Mouse (Mus musculus): Measurements from ENCODE around the gene Ptk6. TPM values are rescaled to one million over a fixed set of nuclear protein-coding genes. Genes with fewer than 3 reads are reported as not detected.

Ptk6 gene
- total RNA-seq, 1 experiment: 0.22 TPM

- H3K4me1 ChIP-seq (ENCODE audit: control insufficient read depth in 2 of 2, insufficient read depth in 2 of 2, low read length in 2 of 2, poor library complexity in 1 of 2): peaks cover 2 to 4% of the 10 kb centered on the region in 2 experiments; a peak in 2 of 4 replicates
- peak overlapping the region; percentile 88; the same call in 1 of the 2 replicates for H3K27ac ChIP-seq (ENCODE audit: insufficient read depth, low read depth, low read length, poor library complexity, severe bottlenecking)
- TF ChIP-seq HCFC1 (IDR thresholded peaks at IDR 0.05; ENCODE audit: borderline replicate concordance, insufficient read depth, low read length): no peak
- TF ChIP-seq CHD2 (IDR thresholded peaks at IDR 0.05; ENCODE audit: low read depth, low read length): no peak
- no peak for TF ChIP-seq ZNF384 (IDR thresholded peaks at IDR 0.05; ENCODE audit: low read depth, low read length)
- TF ChIP-seq ZC3H11A (IDR thresholded peaks at IDR 0.05; ENCODE audit: borderline replicate concordance, low read depth, low read length): no peak
- no peak for TF ChIP-seq MAFK (IDR thresholded peaks at IDR 0.05; ENCODE audit: insufficient read depth, low read depth, low read length)
- no peak for DNase-seq (ENCODE audit: low read depth, low spot score)
- in situ Hi-C loops (cut with MboI; ENCODE audit: low sequenced_read_pairs in 2 of 2, unreplicated experiment in 2 of 2): no loop called here
- peaks cover 6% of the 10 kb centered on the region; the same call in 1 of the 2 replicates for H3K36me3 ChIP-seq (ENCODE audit: control insufficient read depth, insufficient read depth, low read length, poor library complexity, severe bottlenecking)
- H3K9me3 ChIP-seq (ENCODE audit: control insufficient read depth, insufficient read depth, low read depth, low read length): no peaks in the 10 kb centered on the region
- peak overlapping the region; percentile 38; the same call in 1 of the 2 replicates for H3K9ac ChIP-seq (ENCODE audit: insufficient read depth, low read depth, low read length, poor library complexity, severe bottlenecking)
- peak overlapping the region in 1 of 2 experiments; percentile 32; a peak in 1 of 4 replicates for H3K4me3 ChIP-seq (ENCODE audit: insufficient read depth in 1 of 2, low read depth in 1 of 2, low read length in 2 of 2, poor library complexity in 1 of 2, severe bottlenecking in 1 of 2)
Measured at GRCm38 (mm10) chr2:181189321-181189720, 13.3 kb downstream of the Ptk6 start.

- peak overlapping the region; percentile 56; the same call in 1 of the 2 replicates for H3K9ac ChIP-seq (ENCODE audit: insufficient read depth, low read depth, low read length, poor library complexity, severe bottlenecking)
- H3K4me1 ChIP-seq (ENCODE audit: control insufficient read depth in 2 of 2, insufficient read depth in 2 of 2, low read length in 2 of 2, poor library complexity in 1 of 2): peaks cover 2 to 4% of the 10 kb centered on the region in 2 experiments; a peak in 2 of 4 replicates
- peak overlapping the region; percentile 88 for H3K27ac ChIP-seq (ENCODE audit: insufficient read depth, low read depth, low read length, poor library complexity, severe bottlenecking)
- DNase-seq (ENCODE audit: low read depth, low spot score): peak; percentile 79
- peak overlapping the region; percentile 20 to 81 for H3K4me3 ChIP-seq (ENCODE audit: insufficient read depth in 1 of 2, low read depth in 1 of 2, low read length in 2 of 2, poor library complexity in 1 of 2, severe bottlenecking in 1 of 2)
- no peaks in the 10 kb centered on the region for H3K9me3 ChIP-seq (ENCODE audit: control insufficient read depth, insufficient read depth, low read depth, low read length)
- peaks cover 6% of the 10 kb centered on the region; the same call in 1 of the 2 replicates for H3K36me3 ChIP-seq (ENCODE audit: control insufficient read depth, insufficient read depth, low read length, poor library complexity, severe bottlenecking)
- no peak for TF ChIP-seq HCFC1 (IDR thresholded peaks at IDR 0.05; ENCODE audit: borderline replicate concordance, insufficient read depth, low read length)
- TF ChIP-seq MAFK (IDR thresholded peaks at IDR 0.05; ENCODE audit: insufficient read depth, low read depth, low read length): no peak
- TF ChIP-seq ZNF384 (IDR thresholded peaks at IDR 0.05; ENCODE audit: low read depth, low read length): no peak
- no peak for TF ChIP-seq CHD2 (IDR thresholded peaks at IDR 0.05; ENCODE audit: low read depth, low read length)
- no peak for TF ChIP-seq ZC3H11A (IDR thresholded peaks at IDR 0.05; ENCODE audit: borderline replicate concordance, low read depth, low read length)
- in situ Hi-C loops (cut with MboI; ENCODE audit: low sequenced_read_pairs in 2 of 2, unreplicated experiment in 2 of 2): no loop called here
Measured at GRCm38 (mm10) chr2:181188681-181189080, 13.9 kb downstream of the Ptk6 start.

GRCm38 (mm10) chr2:181187121-181188000 lies 15.2 kb downstream of the Ptk6 start, which contains the start of gene Ppdpf:
TSS of gene Ppdpf (plus strand) at chr2:181187247.
- H3K9me3 ChIP-seq (ENCODE audit: control insufficient read depth, insufficient read depth, low read depth, low read length): no peaks in the 10 kb centered on the region
- peak within 1 kb of the TSS; percentile 92 for H3K27ac ChIP-seq (ENCODE audit: insufficient read depth, low read depth, low read length, poor library complexity, severe bottlenecking)
- H3K9ac ChIP-seq (ENCODE audit: insufficient read depth, low read depth, low read length, poor library complexity, severe bottlenecking): peak within 1 kb of the TSS; percentile 84
- TF ChIP-seq ZNF384 (IDR thresholded peaks at IDR 0.05; ENCODE audit: low read depth, low read length) (no peak), ZC3H11A (IDR thresholded peaks at IDR 0.05; ENCODE audit: borderline replicate concordance, low read depth, low read length) (no peak), HCFC1 (IDR thresholded peaks at IDR 0.05; ENCODE audit: borderline replicate concordance, insufficient read depth, low read length) (peak; percentile 24; the same call in 1 of the 2 replicates)
- H3K4me3 ChIP-seq (ENCODE audit: insufficient read depth in 1 of 2, low read depth in 1 of 2, low read length in 2 of 2, poor library complexity in 1 of 2, severe bottlenecking in 1 of 2): peak within 1 kb of the TSS; percentile 74 to 81
- peaks cover 6% of the 10 kb centered on the region; the same call in 1 of the 2 replicates for H3K36me3 ChIP-seq (ENCODE audit: control insufficient read depth, insufficient read depth, low read length, poor library complexity, severe bottlenecking)
- DNase-seq (ENCODE audit: low read depth, low spot score): peak; percentile 86
- peaks cover 2 to 4% of the 10 kb centered on the region in 2 experiments; a peak in 2 of 4 replicates for H3K4me1 ChIP-seq (ENCODE audit: control insufficient read depth in 2 of 2, insufficient read depth in 2 of 2, low read length in 2 of 2, poor library complexity in 1 of 2)
- in situ Hi-C loops (cut with MboI; ENCODE audit: low sequenced_read_pairs in 2 of 2, unreplicated experiment in 2 of 2): no loop called here

- H3K9me3 ChIP-seq (ENCODE audit: control insufficient read depth, insufficient read depth, low read depth, low read length): no peaks in the 10 kb centered on the region
- in situ Hi-C loops (cut with MboI; ENCODE audit: low sequenced_read_pairs in 2 of 2, unreplicated experiment in 2 of 2): no loop called here
- peaks cover 2 to 4% of the 10 kb centered on the region in 2 experiments; a peak in 2 of 4 replicates for H3K4me1 ChIP-seq (ENCODE audit: control insufficient read depth in 2 of 2, insufficient read depth in 2 of 2, low read length in 2 of 2, poor library complexity in 1 of 2)
- H3K27ac ChIP-seq (ENCODE audit: insufficient read depth, low read depth, low read length, poor library complexity, severe bottlenecking): peak overlapping the region; percentile 92
- H3K36me3 ChIP-seq (ENCODE audit: control insufficient read depth, insufficient read depth, low read length, poor library complexity, severe bottlenecking): peaks cover 6% of the 10 kb centered on the region; the same call in 1 of the 2 replicates
- peak overlapping the region; percentile 74 to 81 for H3K4me3 ChIP-seq (ENCODE audit: insufficient read depth in 1 of 2, low read depth in 1 of 2, low read length in 2 of 2, poor library complexity in 1 of 2, severe bottlenecking in 1 of 2)
- peak overlapping the region; percentile 84 for H3K9ac ChIP-seq (ENCODE audit: insufficient read depth, low read depth, low read length, poor library complexity, severe bottlenecking)
- TF ChIP-seq ZC3H11A (IDR thresholded peaks at IDR 0.05; ENCODE audit: borderline replicate concordance, low read depth, low read length) (peak; percentile 86), MAFK (IDR thresholded peaks at IDR 0.05; ENCODE audit: insufficient read depth, low read depth, low read length) (no peak), ZNF384 (IDR thresholded peaks at IDR 0.05; ENCODE audit: low read depth, low read length) (no peak), HCFC1 (IDR thresholded peaks at IDR 0.05; ENCODE audit: borderline replicate concordance, insufficient read depth, low read length) (0 out of 2 replicates have a peak, but pooled peaks have one; percentile 40)
- DNase-seq (ENCODE audit: low read depth, low spot score): peak; percentile 86
Measured at GRCm38 (mm10) chr2:181186635-181187034, 16.0 kb downstream of the Ptk6 start.

Data from ES-E14 (cell line).